Comparison of ENCODE assay signal across 10 mouse cellular contexts in genomic region chr12:81971884-81972362, GRCm38 (mm10).
DNase-seq lines count a peak whose midpoint lies in the region; ATAC-seq and TF ChIP-seq lines count a peak whose summit lies in the region.
"Had no signal": no experiment of that assay in that cellular context is flagged by ENCODE, and none has a peak within 500 bp of the region (broad histone marks: within the 10 kb centered on the region; RNA-seq: fewer than 3 reads in every experiment).

No protein-coding gene starts in this region.

- no peaks in the 10 kb centered on the region for H3K9me3 ChIP-seq in hindbrain, postnatal 0 days (ENCODE audit: low read length)
- H3K9me3 ChIP-seq in hindbrain, embryonic 14.5 days (ENCODE audit: control insufficient read depth, low read length) = no peaks in the 10 kb centered on the region
- H3K9me3 ChIP-seq in midbrain, embryonic 13.5 days = no peaks in the 10 kb centered on the region
- H3K9me3 ChIP-seq in midbrain, embryonic 16.5 days (replicated peaks; ENCODE audit: control insufficient read depth, low read length, poor library complexity, severe bottlenecking) = no peaks in the 10 kb centered on the region
- H3K9me3 ChIP-seq: forebrain, embryonic 13.5 days had no signal

- WGBS in hindbrain, postnatal 0 days = 57% methylated on average over 8 of the region's 8 CpGs
- WGBS in hindbrain, embryonic 14.5 days = 59% methylated on average over 8 of the region's 8 CpGs
- 70% methylated on average over 8 of the region's 8 CpGs for WGBS in midbrain, embryonic 13.5 days
- 68% methylated on average over 8 of the region's 8 CpGs for WGBS in midbrain, embryonic 16.5 days

- H3K9ac ChIP-seq in hindbrain, postnatal 0 days (replicated peaks; ENCODE audit: low read length) = no peak overlapping the region
- H3K9ac ChIP-seq in hindbrain, embryonic 14.5 days = no peak overlapping the region
- H3K9ac ChIP-seq in midbrain, embryonic 13.5 days (replicated peaks) = no peak overlapping the region
- no peak overlapping the region for H3K9ac ChIP-seq in midbrain, embryonic 16.5 days (ENCODE audit: low read depth, low read length)
- H3K9ac ChIP-seq: forebrain, embryonic 13.5 days had no signal

- ATAC-seq in hindbrain, postnatal 0 days = peak; percentile 77; the same call in 1 of the 2 replicates
- no peak for ATAC-seq in hindbrain, embryonic 14.5 days (ENCODE audit: low FRiP score)
- ATAC-seq in midbrain, embryonic 13.5 days = no peak
- no peak for ATAC-seq in midbrain, embryonic 16.5 days
- ATAC-seq: forebrain, embryonic 13.5 days had no signal

- H3K4me2 ChIP-seq in hindbrain, postnatal 0 days (ENCODE audit: low read depth, low read length) = no peak overlapping the region
- no peak overlapping the region for H3K4me2 ChIP-seq in hindbrain, embryonic 14.5 days (replicated peaks)
- no peak overlapping the region for H3K4me2 ChIP-seq in midbrain, embryonic 13.5 days (replicated peaks)
- no peak overlapping the region for H3K4me2 ChIP-seq in midbrain, embryonic 16.5 days (ENCODE audit: low read length)
- H3K4me2 ChIP-seq: forebrain, embryonic 13.5 days had no signal

- intact Hi-C loops in gastrocnemius, adult 2 months (cut with DNase I) = no loop called here

- H3K27ac ChIP-seq in hindbrain, postnatal 0 days = peak overlapping the region; percentile 46; the same call in 1 of the 2 replicates
- no peak overlapping the region for H3K27ac ChIP-seq in hindbrain, embryonic 14.5 days
- no peak overlapping the region for H3K27ac ChIP-seq in gastrocnemius, adult 2 months
- no peak overlapping the region for H3K27ac ChIP-seq in midbrain, embryonic 13.5 days
- H3K27ac ChIP-seq in midbrain, embryonic 16.5 days (ENCODE audit: low read length) = no peak overlapping the region
- H3K27ac ChIP-seq: forebrain, embryonic 13.5 days had no signal

- H3K27me3 ChIP-seq in hindbrain, postnatal 0 days (ENCODE audit: insufficient read depth, low read length) = no peaks in the 10 kb centered on the region
- no peaks in the 10 kb centered on the region for H3K27me3 ChIP-seq in hindbrain, embryonic 14.5 days (ENCODE audit: control insufficient read depth, insufficient read depth, low read length)
- no peaks in the 10 kb centered on the region for H3K27me3 ChIP-seq in midbrain, embryonic 13.5 days
- H3K27me3 ChIP-seq in midbrain, embryonic 16.5 days (ENCODE audit: control insufficient read depth, insufficient read depth, low read depth, low read length) = no peaks in the 10 kb centered on the region
- H3K27me3 ChIP-seq: forebrain, embryonic 13.5 days had no signal

- TF ChIP-seq CTCF in hindbrain, postnatal 0 days (IDR thresholded peaks at IDR 0.05; ENCODE audit: low read depth) = no peak
- no peak for TF ChIP-seq CTCF in gastrocnemius, adult 2 months (IDR thresholded peaks at IDR 0.05)

- H3K36me3 ChIP-seq in hindbrain, postnatal 0 days (ENCODE audit: insufficient read depth, low read length) = peaks cover 28% of the 10 kb centered on the region; the same call in 1 of the 2 replicates
- peaks cover 90% of the 10 kb centered on the region for H3K36me3 ChIP-seq in hindbrain, embryonic 14.5 days (replicated peaks; ENCODE audit: control insufficient read depth, insufficient read depth)
- peaks cover 84% of the 10 kb centered on the region for H3K36me3 ChIP-seq in midbrain, embryonic 13.5 days
- peaks cover 19% of the 10 kb centered on the region for H3K36me3 ChIP-seq in midbrain, embryonic 16.5 days (ENCODE audit: control insufficient read depth, insufficient read depth, low read length)

- H3K4me3 ChIP-seq in hindbrain, postnatal 0 days (ENCODE audit: low read length) = no peak overlapping the region
- no peak overlapping the region for H3K4me3 ChIP-seq in hindbrain, embryonic 14.5 days (replicated peaks; ENCODE audit: low read length)
- H3K4me3 ChIP-seq in gastrocnemius, adult 2 months = no peak overlapping the region
- H3K4me3 ChIP-seq in midbrain, embryonic 13.5 days (replicated peaks) = no peak overlapping the region
- no peak overlapping the region for H3K4me3 ChIP-seq in midbrain, embryonic 16.5 days (ENCODE audit: low read depth, low read length)
- H3K4me3 ChIP-seq: forebrain, embryonic 13.5 days had no signal

- peak; percentile 14 for DNase-seq in hindbrain, postnatal 0 days (ENCODE audit: low spot score)
- no peak for DNase-seq in hindbrain, embryonic 14.5 days (ENCODE audit: low spot score)
- DNase-seq in CD4-positive helper T cell, adult 2 months (ENCODE audit: low read depth, low spot score) = peak; percentile 39
- peak; percentile 25 for DNase-seq in c-Kit-positive CD71-negative TER-119-negative erythroid progenitor cells, embryonic 14.5 days (ENCODE audit: low read depth)
- peak; percentile 61 to 71 for DNase-seq in lung, postnatal 4 days
- no peak for DNase-seq in gastrocnemius, adult 2 months
- DNase-seq: cerebellum, adult 2 months had no signal

- no peaks in the 10 kb centered on the region for H3K4me1 ChIP-seq in hindbrain, postnatal 0 days (ENCODE audit: insufficient read depth, low read length)
- no peaks in the 10 kb centered on the region for H3K4me1 ChIP-seq in hindbrain, embryonic 14.5 days (replicated peaks; ENCODE audit: control insufficient read depth, insufficient read depth, low read length)
- H3K4me1 ChIP-seq in midbrain, embryonic 13.5 days (replicated peaks) = no peaks in the 10 kb centered on the region; the same call in 1 of the 2 replicates
- H3K4me1 ChIP-seq in midbrain, embryonic 16.5 days (ENCODE audit: control insufficient read depth, insufficient read depth, low read length) = no peaks in the 10 kb centered on the region
- H3K4me1 ChIP-seq: forebrain, embryonic 13.5 days had no signal

Comparison
In these comparisons a context has a peak if more than half of its experiments do, and no peak if none do; other contexts are left out.
1. DNase-seq: peak in hindbrain, postnatal 0 days (single experiment), CD4-positive helper T cell, adult 2 months (single experiment), c-Kit-positive CD71-negative TER-119-negative erythroid progenitor cells, embryonic 14.5 days (single experiment) and lung, postnatal 4 days (2 of 2); none in hindbrain, embryonic 14.5 days (single experiment) and gastrocnemius, adult 2 months (single experiment).